Mouse (Mus musculus) heart, embryonic 16.5 days (tissue): Measurements from ENCODE around the gene Zfp184. TPM values are rescaled to one million over a fixed set of nuclear protein-coding genes. Genes with fewer than 3 reads are reported as not detected.

ENCODE experiments used
- ATAC-seq: fragments of 200-750 bp; cut with Nextera tagmentation; replicated peaks from 2 replicates; pipeline ENCODE4 v1.8.0; 2017; ENCODE audit warnings: moderate number of reproducible peaks; ENCODE audit not compliant: insufficient read depth, low FRiP score; ENCODE audit errors: extremely low read depth
- H3K27ac ChIP-seq: fragments of 300-500 bp; sonication (generic); 2 replicates; pipeline ENCODE4 v1.5.1; 2014; ENCODE audit warnings: mild to moderate bottlenecking, low read length, control low read depth, moderate library complexity
- H3K27me3 ChIP-seq: fragments of 300-500 bp; sonication (generic); 2 replicates; pipeline ENCODE4 v1.6.1; 2014; ENCODE audit warnings: low read length, mixed read lengths; ENCODE audit not compliant: control insufficient read depth, insufficient read depth
- H3K36me3 ChIP-seq: fragments of 300-500 bp; sonication (generic); 2 replicates; pipeline ENCODE4 v1.6.1; 2014; ENCODE audit not compliant: control insufficient read depth, insufficient read depth
- H3K4me1 ChIP-seq: fragments of 300-500 bp; sonication (generic); 2 replicates; pipeline ENCODE4 v1.6.1; 2014; ENCODE audit warnings: low read length, mixed read lengths; ENCODE audit not compliant: control insufficient read depth, insufficient read depth
- H3K4me2 ChIP-seq: fragments of 300-500 bp; sonication (generic); 2 replicates; pipeline ENCODE4 v1.6.1; 2014; ENCODE audit warnings: low read depth, mild to moderate bottlenecking, control low read depth, low read length
- H3K4me3 ChIP-seq: fragments of 300-500 bp; sonication (generic); 2 replicates; pipeline ENCODE4 v1.5.1; 2014; ENCODE audit warnings: mild to moderate bottlenecking, control low read depth, low read length
- H3K9ac ChIP-seq: fragments of 300-500 bp; sonication (generic); 2 replicates; pipeline ENCODE4 v1.6.1; 2014; ENCODE audit warnings: low read length, control low read depth
- H3K9me3 ChIP-seq: fragments of 300-500 bp; sonication (generic); replicated peaks from 2 replicates; pipeline ENCODE4 v1.6.1; 2016; ENCODE audit warnings: low read length; ENCODE audit not compliant: control insufficient read depth
- WGBS: fragments of 180-500 bp; shearing (Covaris S2); extraction: QIAGEN DNeasy Blood & Tissue Kit; methylation state at CpG from one replicate; pipeline ENCODE4 v1.1.7; 2014; 5-methylcytosine and 5-hydroxymethylcytosine counted together
- polyA plus RNA-seq: library from polyadenylated mRNA; unstranded; fragments of >200 nt; fragmentation: Nextera tagmentation; extraction: Ambion mirVana; gene quantifications from 2 replicates; pipeline ENCODE4 v1.2.1, GENCODE M21; 2015

Zfp184 gene
- polyA plus RNA-seq, 1 experiment from 2014 or later = 2.9 TPM

- Histone ChIP-seq H3K36me3 (no peaks in the 10 kb centered on the region), H3K27me3 (no peaks in the 10 kb centered on the region), H3K9me3 (no peaks in the 10 kb centered on the region), H3K27ac (no peak overlapping the region), H3K4me1 (peaks cover 5% of the 10 kb centered on the region; the same call in 1 of the 2 replicates), H3K4me3 (peak overlapping the region; percentile 11), H3K9ac (no peak overlapping the region), H3K4me2 (peak overlapping the region; percentile 45)
- 16% methylated on average over 28 of the region's 28 CpGs for WGBS
- ATAC-seq = no peak
These were observed 11.0 kb upstream of the Zfp184 start for GRCm38 (mm10) chr13:21933626-21934548.

- Histone ChIP-seq H3K4me3 (no peak overlapping the region; the same call in 1 of the 2 replicates), H3K27me3 (no peaks in the 10 kb centered on the region), H3K4me1 (peaks cover 5% of the 10 kb centered on the region; the same call in 1 of the 2 replicates), H3K27ac (no peak overlapping the region), H3K9ac (no peak overlapping the region), H3K36me3 (no peaks in the 10 kb centered on the region), H3K9me3 (no peaks in the 10 kb centered on the region), H3K4me2 (no peak overlapping the region)
- 18% methylated on average over 17 of the region's 17 CpGs for WGBS
- ATAC-seq = no peak
These were observed 9.7 kb upstream of the Zfp184 start for GRCm38 (mm10) chr13:21934982-21935791.

DNA sequence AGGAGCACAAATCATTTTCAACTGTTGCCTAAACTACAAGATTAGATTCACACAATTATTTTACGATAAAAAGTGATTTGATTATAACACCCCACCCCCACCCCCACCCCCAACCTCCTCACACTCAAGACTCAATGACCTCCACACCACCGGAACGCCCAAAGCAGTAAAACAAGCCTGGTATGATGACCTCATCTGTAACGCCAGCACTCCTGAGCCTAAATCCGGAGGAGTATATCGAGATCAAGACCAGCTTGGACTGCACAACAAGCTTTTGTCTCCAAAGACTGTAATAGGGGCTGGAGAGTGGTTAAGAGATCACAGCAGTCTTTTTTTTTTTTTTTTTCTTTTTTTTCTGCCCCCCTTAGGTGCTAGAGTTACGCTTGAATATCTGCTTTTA is 9.1 kb upstream of the Zfp184 start:
- H3K4me3 ChIP-seq = peak overlapping the region; percentile 29

DNA sequence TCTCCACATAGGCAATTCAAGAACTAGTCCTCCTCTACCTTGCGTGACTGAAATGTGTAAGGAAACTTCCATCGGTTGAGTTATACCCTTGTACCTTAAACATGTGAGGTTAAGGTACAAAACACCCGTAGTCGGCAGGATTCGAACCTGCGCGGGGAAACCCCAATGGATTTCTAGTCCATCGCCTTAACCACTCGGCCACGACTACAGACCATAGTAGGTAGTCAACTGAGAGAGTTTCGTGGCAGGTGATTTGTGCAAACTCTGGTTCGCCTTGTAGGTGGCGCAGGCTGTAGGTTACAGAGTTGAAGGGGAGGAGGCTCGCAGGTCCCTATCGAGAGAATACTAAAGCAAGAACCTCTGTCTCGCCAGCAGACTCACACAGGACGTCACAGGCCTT is 7.9 kb upstream of the Zfp184 start:
- Histone ChIP-seq H3K27me3 (no peaks in the 10 kb centered on the region), H3K4me3 (peak overlapping the region; percentile 29), H3K36me3 (no peaks in the 10 kb centered on the region), H3K27ac (no peak overlapping the region), H3K9ac (peak overlapping the region; percentile 54; the same call in 1 of the 2 replicates), H3K4me2 (peak overlapping the region; percentile 53), H3K4me1 (peaks cover 5% of the 10 kb centered on the region; the same call in 1 of the 2 replicates), H3K9me3 (no peaks in the 10 kb centered on the region)
- peak; percentile 49 for ATAC-seq
- 6% methylated on average over 17 of the region's 17 CpGs for WGBS

More for the DNA sequence above, 9.1 kb upstream of the Zfp184 start:
- Histone ChIP-seq H3K4me2 (peak overlapping the region; percentile 53), H3K27ac (no peak overlapping the region), H3K27me3 (no peaks in the 10 kb centered on the region), H3K9ac (no peak overlapping the region; the same call in 1 of the 2 replicates), H3K9me3 (no peaks in the 10 kb centered on the region), H3K36me3 (no peaks in the 10 kb centered on the region), H3K4me1 (peaks cover 5% of the 10 kb centered on the region; the same call in 1 of the 2 replicates)
- WGBS = 5% methylated on average over 7 of the region's 7 CpGs
- ATAC-seq = no peak

DNA sequence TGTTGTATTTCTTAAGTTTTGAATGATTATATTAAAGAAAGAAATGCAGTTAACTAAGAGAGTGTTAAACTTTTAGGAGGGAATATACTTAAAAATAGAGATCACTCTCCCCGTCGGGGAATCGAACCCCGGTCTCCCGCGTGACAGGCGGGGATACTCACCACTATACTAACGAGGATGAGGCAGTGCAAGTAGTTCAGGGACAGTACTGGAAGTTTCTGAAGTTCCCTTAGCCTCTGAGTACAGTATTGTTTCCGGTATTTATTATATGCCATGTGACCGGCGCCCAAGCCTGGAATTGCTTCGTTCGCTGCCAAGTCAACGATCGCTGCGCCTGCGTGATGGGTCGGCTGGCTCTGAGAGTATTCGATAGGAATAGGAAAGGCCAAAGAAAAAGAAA is 4.7 kb upstream of the Zfp184 start:
- peak overlapping the region; percentile 33 for H3K27ac ChIP-seq
- ATAC-seq = peak; percentile 85
- H3K9me3 ChIP-seq = no peaks in the 10 kb centered on the region
- no peaks in the 10 kb centered on the region for H3K27me3 ChIP-seq
- H3K4me2 ChIP-seq = peak overlapping the region; percentile 76
- H3K4me3 ChIP-seq = peak overlapping the region; percentile 66
- H3K36me3 ChIP-seq = no peaks in the 10 kb centered on the region
- peak overlapping the region; percentile 72 for H3K9ac ChIP-seq
- H3K4me1 ChIP-seq = peaks cover 8% of the 10 kb centered on the region; the same call in 1 of the 2 replicates
- 0% methylated on average over 19 of the region's 19 CpGs for WGBS

- Histone ChIP-seq H3K9ac (peak overlapping the region; percentile 72), H3K4me2 (peak overlapping the region; percentile 76), H3K36me3 (no peaks in the 10 kb centered on the region), H3K4me3 (peak overlapping the region; percentile 66), H3K4me1 (peaks cover 8% of the 10 kb centered on the region; the same call in 1 of the 2 replicates), H3K27me3 (no peaks in the 10 kb centered on the region), H3K9me3 (no peaks in the 10 kb centered on the region), H3K27ac (peak overlapping the region; percentile 35)
- ATAC-seq = no peak; the same call in 1 of the 2 replicates
- WGBS = under 1% methylated on average over 16 of the region's 16 CpGs
These were observed 4.0 kb upstream of the Zfp184 start for GRCm38 (mm10) chr13:21940811-21941321.

GRCm38 (mm10) chr13:21943644-21944043 is 1.2 kb upstream of the Zfp184 start:
- no peak overlapping the region for H3K4me2 ChIP-seq
- WGBS = 81% methylated on average over 1 of the region's 1 CpGs
- no peak overlapping the region for H3K27ac ChIP-seq
- H3K4me1 ChIP-seq = 0 out of 2 replicates have a peak, but pooled peaks cover 5% of the 10 kb centered on the region
- H3K9me3 ChIP-seq = no peaks in the 10 kb centered on the region
- H3K36me3 ChIP-seq = no peaks in the 10 kb centered on the region
- H3K27me3 ChIP-seq = no peaks in the 10 kb centered on the region
- no peak overlapping the region for H3K4me3 ChIP-seq
- no peak overlapping the region for H3K9ac ChIP-seq
- no peak for ATAC-seq

- WGBS = 3% methylated on average over 7 of the region's 7 CpGs
- 0 out of 2 replicates have a peak, but pooled peaks cover 5% of the 10 kb centered on the region for H3K4me1 ChIP-seq
- peak overlapping the region; percentile 81 for H3K4me3 ChIP-seq
- no peaks in the 10 kb centered on the region for H3K9me3 ChIP-seq
- no peak overlapping the region for H3K27ac ChIP-seq
- peak; percentile 21; the same call in 1 of the 2 replicates for ATAC-seq
- H3K27me3 ChIP-seq = no peaks in the 10 kb centered on the region
- peak overlapping the region; percentile 91 for H3K4me2 ChIP-seq
- 0 out of 2 replicates have a peak, but pooled peaks cover 1% of the 10 kb centered on the region for H3K36me3 ChIP-seq
- H3K9ac ChIP-seq = peak overlapping the region; percentile 87
These were observed 335 bp upstream of the Zfp184 start for GRCm38 (mm10) chr13:21944592-21944925.
